Mouse (Mus musculus) ES-E14 (cell line): ENCODE results near the gene Smg8.

Experiments
- CHD2 ChIP-seq: IDR thresholded peaks from 2 replicates; pipeline ENCODE4 v1.6.1; 2014; ENCODE audit warnings: mild to moderate bottlenecking, low read depth, low read length, inconsistent platforms
- HCFC1 ChIP-seq: IDR thresholded peaks from 2 replicates; pipeline ENCODE4 v1.6.1; 2012; ENCODE audit warnings: low read length, inconsistent platforms, borderline replicate concordance; ENCODE audit not compliant: insufficient read depth
- ZC3H11A ChIP-seq: IDR thresholded peaks from 2 replicates; pipeline ENCODE4 v1.6.1; 2012; ENCODE audit warnings: low read depth, mild to moderate bottlenecking, inconsistent platforms, low read length, borderline replicate concordance
- ZNF384 ChIP-seq: IDR thresholded peaks from 2 replicates; pipeline ENCODE4 v1.6.1; 2012; ENCODE audit warnings: low read depth, low read length, inconsistent platforms

GRCm38 (mm10) chr11:87136233-87136632 lies 49.7 kb upstream of the Smg8 start:
- no peak for TF ChIP-seq ZNF384
- no peak for TF ChIP-seq CHD2
- no peak for TF ChIP-seq HCFC1
- no peak for TF ChIP-seq ZC3H11A
